Mouse (Mus musculus) Patski (cell line): Measurements from ENCODE around the gene Vmn1r203. TPM values are rescaled to one million over a fixed set of nuclear protein-coding genes. Genes with fewer than 3 reads are reported as not detected.
"Not testable (repeated sequence)": the region's sequence is repeated elsewhere in the genome, so short reads cannot be mapped to it uniquely, and the experiment has no call there.

Experiments used
- ATAC-seq: fragments of 100-300 bp; one replicate; pipeline ENCODE4 v1.8.0; 2021
- CTCF ChIA-PET: fragments of 350-600 bp; sonication (Branson Sonifier 250); formaldehyde crosslinking; loops from one replicate; lab custom pipeline; 2022; ENCODE audit warnings: inconsistent platforms; lab: Charles Lee
- POLR2A ChIA-PET: fragments of 350-600 bp; sonication (Branson Sonifier 250); formaldehyde crosslinking; loops from one replicate; lab custom pipeline; 2022; ENCODE audit warnings: antibody characterized with exemption, inconsistent platforms; lab: Charles Lee
- DNase-seq: peaks from one replicate; pipeline ENCODE4 v3.0.0-alpha.2; 2011; ENCODE audit warnings: low read depth, low spot score
- H3K27me3 ChIP-seq: fragments of 371-371 bp; one replicate; pipeline ENCODE4 v1.5.1; 2021
- CTCF ChIP-seq: fragments of 100-300 bp; IDR thresholded peaks from one replicate; pipeline ENCODE4 v1.5.1; 2021
- in situ Hi-C: fragments of 300-500 bp; cut with MboI; formaldehyde crosslinking; loops from 3 replicates; pipeline ENCODE4 v1.11.1; 2018; ENCODE audit warnings: low pct_unique_long_range_greater_than_20kb, mixed read lengths
- polyA plus RNA-seq: library from polyadenylated mRNA; unstranded; gene quantifications from one replicate; pipeline ENCODE4 v1.2.3, GENCODE M21; 2021

Vmn1r203 gene
- polyA plus RNA-seq: 0.10 TPM

GRCm38 (mm10) chr13:22517814-22518213, at the start of gene Vmn1r203:
Vmn1r203 (plus strand) TSS chr13:22518114.
- ATAC-seq (no peak), DNase-seq (no peak)
- ChIA-PET POLR2A (no interaction called here), CTCF (interaction anchor here (1.6 kb wide), 1 partner anchor 8 kb away, joined by 4 read pairs; no protein-coding TSS in a partner anchor)
- in situ Hi-C loops: no loop called here
- TF ChIP-seq CTCF: no peak
- no peaks in the 10 kb centered on the region for H3K27me3 ChIP-seq

GRCm38 (mm10) chr13:22471623-22472022, 46.3 kb upstream of the Vmn1r203 start, which contains the start of gene Vmn1r201:
Vmn1r201 (plus strand) TSS chr13:22471923.
- no peaks in the 10 kb centered on the region for H3K27me3 ChIP-seq
- POLR2A ChIA-PET: no interaction called here
- CTCF ChIA-PET: no interaction called here
- in situ Hi-C loops: no loop called here
- DNase-seq (no peak), ATAC-seq (no peak)
- TF ChIP-seq CTCF: no peak

GRCm38 (mm10) chr13:22502431-22502830, 15.5 kb upstream of the Vmn1r203 start:
- ChIA-PET CTCF (no interaction called here), POLR2A (no interaction called here)
- DNase-seq: no peak
- no peak for ATAC-seq
- no peak for TF ChIP-seq CTCF
- no peaks in the 10 kb centered on the region for H3K27me3 ChIP-seq
- in situ Hi-C loops: no loop called here

- no peaks in the 10 kb centered on the region for H3K27me3 ChIP-seq
- DNase-seq (no peak), ATAC-seq (no peak)
- CTCF ChIA-PET: no interaction called here
- no peak for TF ChIP-seq CTCF
- POLR2A ChIA-PET: no interaction called here
- in situ Hi-C loops: no loop called here
Observed at GRCm38 (mm10) chr13:22505281-22505680, 12.6 kb upstream of the Vmn1r203 start, which contains the start of gene Vmn1r202. Vmn1r202 (minus strand) TSS chr13:22505381.

GRCm38 (mm10) chr13:22552898-22553297, 35.0 kb downstream of the Vmn1r203 start, which contains the start of gene Vmn1r204:
Vmn1r204 (plus strand) TSS chr13:22553198.
- POLR2A ChIA-PET, CTCF ChIA-PET, H3K27me3 ChIP-seq, DNase-seq, ATAC-seq: not testable (repeated sequence)
- in situ Hi-C loops: loop anchor here (10.0 kb wide), 1 partner anchor 328 kb away; the partner anchor contains the start of gene Vmn1r193

- in situ Hi-C loops, H3K27me3 ChIP-seq, CTCF ChIA-PET, POLR2A ChIA-PET, DNase-seq, ATAC-seq: not testable (repeated sequence)
Observed at GRCm38 (mm10) chr13:22574911-22575310, 57.0 kb downstream of the Vmn1r203 start.

Other genes starting within 250 kb of the Vmn1r203 start
- gene Vmn1r195, start 247.6 kb upstream of the Vmn1r203 start, polyA plus RNA-seq: not detected
- gene Vmn1r196, start 228.2 kb upstream of the Vmn1r203 start, polyA plus RNA-seq: 0.03 TPM
- gene Vmn1r197, start 193.5 kb upstream of the Vmn1r203 start, polyA plus RNA-seq: not detected
- not detected for gene Vmn1r198, start 167.8 kb upstream of the Vmn1r203 start, polyA plus RNA-seq
- gene Vmn1r199, start 138.3 kb upstream of the Vmn1r203 start, polyA plus RNA-seq: not detected
- gene Vmn1r200, start 127.7 kb upstream of the Vmn1r203 start, polyA plus RNA-seq: not detected
- gene Vmn1r201, start 46.2 kb upstream of the Vmn1r203 start, polyA plus RNA-seq: not detected
- gene Vmn1r202, start 12.7 kb upstream of the Vmn1r203 start, polyA plus RNA-seq: not detected
- not detected for gene Vmn1r204, start 35.1 kb downstream of the Vmn1r203 start, polyA plus RNA-seq
- not detected for gene Vmn1r205, start 74.9 kb downstream of the Vmn1r203 start, polyA plus RNA-seq
- gene Vmn1r206, start 106.1 kb downstream of the Vmn1r203 start, polyA plus RNA-seq: not detected
- gene Vmn1r207-ps, start 211.5 kb downstream of the Vmn1r203 start, polyA plus RNA-seq: not detected